Mouse (Mus musculus) kidney, postnatal 4 days (tissue): Measurements from ENCODE around the gene Supt5.
A peak's percentile ranks its signal among the peaks of the same experiment; 100 is the strongest.
"Not testable (repeated sequence)": the region's sequence is repeated elsewhere in the genome, so short reads cannot be mapped to it uniquely, and the experiment has no call there.

Experiments used
- DNase-seq, 2 experiments: peaks; one replicate each; pipeline ENCODE4 v3.0.0; 2021; ENCODE audit warnings: mixed read lengths in 2 of 2

Gene Supt5

DNA sequence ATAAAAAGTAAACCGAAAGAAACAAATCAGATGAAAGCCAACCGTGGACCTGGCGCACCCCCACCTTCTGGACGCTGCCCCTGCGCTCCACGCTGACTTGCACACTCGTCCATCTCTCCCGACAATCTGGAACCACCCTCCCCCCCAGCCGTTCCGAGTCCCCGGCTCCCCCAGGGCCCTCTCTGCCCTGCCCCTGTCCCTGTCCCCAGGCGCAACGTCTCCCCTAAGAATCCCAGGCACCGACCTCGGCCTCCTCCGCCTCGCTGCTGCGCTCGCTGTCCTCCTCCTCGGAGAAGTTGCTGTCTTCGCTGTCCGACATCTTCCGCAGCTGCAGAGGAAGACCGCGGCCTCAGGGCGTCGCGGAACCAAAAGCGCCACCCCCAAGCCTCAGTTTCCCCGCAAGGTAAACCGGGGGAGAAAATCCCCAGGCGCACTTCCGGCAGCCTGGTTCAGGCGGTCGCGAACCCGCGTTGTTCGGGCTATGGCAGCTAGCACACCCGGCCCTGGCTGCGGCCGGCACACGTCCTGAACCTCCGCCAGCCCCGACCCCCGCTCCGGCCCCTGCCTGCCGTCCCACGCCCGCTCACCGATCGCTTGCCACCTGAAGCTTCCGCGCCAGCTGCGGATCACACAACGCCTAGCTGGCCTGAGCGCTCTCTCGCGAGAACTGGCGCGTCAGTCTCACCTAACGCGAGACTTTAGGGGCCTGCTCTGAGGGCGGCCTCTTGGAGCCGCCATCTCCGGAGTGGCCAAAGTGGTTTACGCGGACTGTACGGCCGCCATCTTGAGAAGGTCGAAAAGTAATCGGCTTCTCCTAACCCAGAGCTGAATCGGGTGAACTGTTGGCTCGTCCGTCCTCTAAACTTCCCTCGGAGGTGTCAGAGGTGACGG is at the start of gene Supt5:
Gene Supt5, minus strand, starts transcription at position 639 of the 891 bp plus-strand sequence.
- DNase-seq, result peak; percentile 98 to 99

DNA sequence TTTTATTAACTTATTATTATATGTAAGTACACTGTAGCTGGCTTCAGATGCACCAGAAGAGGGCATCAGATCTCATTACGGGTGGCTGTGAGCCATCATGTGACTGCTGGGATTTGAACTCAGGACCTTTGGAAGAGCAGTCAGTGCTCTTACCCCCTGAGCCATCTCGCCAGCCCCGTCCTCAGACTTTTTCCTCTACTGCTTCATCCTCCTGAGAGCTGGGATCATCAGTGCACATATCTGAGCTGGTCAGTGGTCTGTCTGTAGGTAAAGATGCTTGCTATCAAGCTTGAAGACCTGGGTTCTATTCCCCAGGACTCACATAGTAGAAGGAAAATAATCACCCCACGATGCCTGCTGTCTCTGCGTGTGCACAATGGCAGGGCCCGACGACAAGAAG is 48.8 kb upstream of the Supt5 start:
- not testable (repeated sequence) for DNase-seq

DNA sequence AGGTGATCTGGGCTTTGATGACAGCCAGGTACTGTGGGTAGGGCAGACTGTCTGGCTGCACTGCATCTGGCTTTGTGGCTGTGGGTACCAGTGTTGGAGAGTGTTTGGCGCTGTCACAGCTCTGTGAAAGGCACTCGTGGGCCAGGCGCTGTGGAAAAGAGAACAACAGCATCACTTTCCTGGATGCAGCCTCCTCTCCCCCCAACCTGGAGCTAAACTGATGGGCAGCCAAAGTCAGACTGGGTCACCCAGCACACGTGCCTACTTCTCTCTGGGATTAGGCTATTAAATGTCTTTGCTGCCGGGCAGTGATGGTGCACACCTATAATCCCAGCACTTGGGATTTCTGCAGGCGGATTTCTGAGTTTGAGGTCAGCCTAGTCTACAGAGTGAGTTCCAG is 48.3 kb upstream of the Supt5 start:
- DNase-seq, result not testable (repeated sequence)

DNA sequence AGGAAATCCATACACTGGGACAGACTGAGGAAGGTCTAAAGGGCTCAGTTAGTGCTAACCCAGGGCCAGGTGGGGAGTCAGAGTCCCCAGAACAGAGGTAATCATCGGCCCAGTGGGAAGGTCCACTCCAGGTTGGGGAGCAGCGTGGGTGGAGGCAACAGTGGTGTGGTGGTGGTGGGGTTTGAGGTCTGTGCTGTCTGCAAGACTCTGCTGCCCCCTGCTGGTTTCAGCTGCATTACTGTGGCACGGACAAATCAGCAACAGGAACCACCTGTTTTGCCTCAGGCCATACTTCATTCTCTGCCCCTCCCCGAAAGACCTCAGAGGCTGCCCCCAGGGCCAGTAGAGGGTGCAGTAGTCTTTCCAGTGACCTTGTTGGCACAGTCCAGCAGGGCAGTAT is 47.9 kb upstream of the Supt5 start:
- DNase-seq, result peak; percentile 94 to 95

DNA sequence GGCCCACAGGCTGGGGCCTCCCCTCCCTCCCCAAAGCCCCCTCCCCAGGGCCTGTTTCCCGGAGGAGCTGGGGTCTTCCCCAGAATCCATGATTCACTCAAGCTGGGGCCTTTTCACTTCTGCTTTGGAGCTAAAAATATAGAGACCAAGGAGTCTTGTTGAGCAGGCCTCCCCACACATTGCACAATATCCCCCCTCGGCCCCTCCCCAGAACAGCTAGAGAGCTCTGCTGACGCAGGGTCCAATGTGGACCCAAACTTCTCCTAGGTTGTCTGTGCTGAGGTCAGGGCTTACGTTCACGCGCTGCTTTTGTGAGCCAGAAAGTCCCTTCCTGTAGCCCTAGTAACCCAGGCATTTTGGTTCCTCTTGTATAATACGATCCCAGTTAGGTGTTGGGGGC is 47.5 kb upstream of the Supt5 start:
- DNase-seq, result peak in 1 of 2 experiments; percentile 37

DNA sequence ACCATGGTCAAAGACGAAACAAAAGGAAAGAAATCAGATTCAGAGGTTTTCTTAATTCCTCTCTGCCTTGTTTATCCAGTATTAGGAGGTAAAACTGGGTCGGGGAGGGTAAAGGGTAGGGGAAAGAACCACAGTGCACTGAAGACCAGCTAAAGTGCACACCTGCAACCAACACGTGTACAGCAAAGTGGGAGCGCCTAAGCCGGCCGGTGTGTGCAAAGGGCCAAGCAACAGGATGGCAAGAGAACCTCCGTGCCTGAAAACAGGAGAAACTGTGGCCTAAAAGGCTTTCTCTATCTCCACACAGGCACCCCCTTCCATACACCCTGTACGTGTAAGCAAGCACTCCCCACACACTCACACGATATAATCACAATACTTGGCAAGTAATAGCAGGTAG is 46.6 kb upstream of the Supt5 start:
- no peak for DNase-seq

DNA sequence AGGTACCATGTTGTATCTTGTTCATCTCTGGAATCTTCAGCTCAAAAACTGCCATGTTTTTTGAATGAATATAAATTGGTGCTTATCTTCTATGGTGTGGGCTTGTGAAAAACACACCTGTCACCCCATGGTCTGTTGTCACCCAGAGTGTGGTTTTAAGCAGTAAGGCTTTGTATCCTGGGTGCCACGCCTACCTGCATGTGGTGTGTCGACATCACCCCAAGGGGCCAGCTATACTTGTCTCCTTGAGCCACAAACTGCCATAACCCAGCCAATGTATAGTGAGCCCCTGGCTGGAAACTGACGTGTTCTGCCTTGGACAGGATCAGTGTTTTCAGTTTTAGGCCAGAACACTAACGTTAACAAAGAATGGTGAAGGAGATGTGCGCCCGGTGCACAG is 45.6 kb upstream of the Supt5 start:
- no peak for DNase-seq

DNA sequence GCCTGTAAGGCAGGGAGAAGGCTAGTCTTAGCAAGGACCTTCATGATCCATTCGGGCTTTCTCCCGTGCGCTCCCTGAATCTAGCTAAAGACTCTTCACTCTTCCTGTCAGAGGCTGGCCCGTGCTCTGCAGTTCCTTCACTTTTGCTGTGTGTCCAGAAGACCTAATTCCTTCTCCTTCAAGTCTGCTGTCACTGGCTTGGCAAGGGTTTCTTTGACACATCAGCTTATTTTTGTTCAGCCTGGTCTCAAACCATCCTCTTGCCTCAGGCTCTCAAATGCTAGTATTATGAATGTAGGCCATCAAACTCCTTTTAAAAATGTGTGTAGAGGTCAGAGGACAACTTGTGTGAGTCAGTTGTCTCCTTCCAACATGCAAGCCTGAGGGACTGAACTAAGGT is 45.1 kb upstream of the Supt5 start:
- DNase-seq, result no peak

DNA sequence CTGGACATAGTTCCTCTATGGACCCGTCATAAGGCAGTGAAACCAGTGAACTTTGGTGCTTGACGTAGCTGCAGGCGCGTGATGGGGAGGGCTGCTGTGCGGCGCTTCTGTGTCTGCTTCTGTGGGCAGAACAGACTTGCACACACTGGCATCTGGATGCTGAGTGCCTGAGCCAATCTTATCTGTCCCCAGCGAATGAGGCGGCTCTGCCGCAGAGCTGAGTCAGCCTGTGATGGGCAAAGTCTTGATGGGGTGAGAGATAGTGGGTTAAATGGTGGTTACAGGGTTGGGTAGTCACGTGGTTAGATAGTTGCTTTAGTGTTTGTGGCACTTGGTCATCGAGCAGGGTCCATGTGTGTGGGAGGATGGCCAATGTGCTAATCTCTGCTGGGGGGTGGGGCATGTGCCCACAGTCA is 44.4 kb upstream of the Supt5 start:
- DNase-seq, result peak; percentile 38 to 63

DNA sequence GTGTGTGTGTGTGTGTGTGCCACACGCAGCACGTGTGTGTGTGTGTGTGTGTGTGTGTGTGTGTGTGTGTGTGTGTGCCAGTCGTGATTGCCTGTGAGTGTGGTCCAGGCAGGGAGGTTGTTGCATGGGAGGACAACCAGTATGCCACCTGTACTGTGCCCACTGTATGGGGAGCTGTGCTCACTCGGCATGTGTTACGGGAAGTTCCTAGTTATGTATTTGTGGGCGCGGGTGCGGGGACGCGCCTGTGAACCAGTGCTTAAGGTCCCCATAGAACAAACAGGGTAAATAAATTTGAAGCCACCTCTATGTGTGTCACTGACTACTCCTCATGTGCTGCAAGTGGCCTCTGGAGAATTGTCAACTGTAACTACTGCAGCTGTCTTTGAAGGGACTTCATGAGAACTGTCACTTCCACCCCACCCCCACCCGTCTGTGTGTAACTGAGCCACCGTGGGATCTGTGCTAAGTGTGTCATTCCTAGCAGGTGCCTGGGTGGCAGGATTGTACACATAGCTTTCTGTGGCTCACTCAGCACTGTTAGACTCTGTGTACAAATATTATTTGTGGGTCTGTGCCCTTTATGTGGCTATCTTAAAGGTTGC is 43.9 kb upstream of the Supt5 start:
- DNase-seq, result no peak

DNA sequence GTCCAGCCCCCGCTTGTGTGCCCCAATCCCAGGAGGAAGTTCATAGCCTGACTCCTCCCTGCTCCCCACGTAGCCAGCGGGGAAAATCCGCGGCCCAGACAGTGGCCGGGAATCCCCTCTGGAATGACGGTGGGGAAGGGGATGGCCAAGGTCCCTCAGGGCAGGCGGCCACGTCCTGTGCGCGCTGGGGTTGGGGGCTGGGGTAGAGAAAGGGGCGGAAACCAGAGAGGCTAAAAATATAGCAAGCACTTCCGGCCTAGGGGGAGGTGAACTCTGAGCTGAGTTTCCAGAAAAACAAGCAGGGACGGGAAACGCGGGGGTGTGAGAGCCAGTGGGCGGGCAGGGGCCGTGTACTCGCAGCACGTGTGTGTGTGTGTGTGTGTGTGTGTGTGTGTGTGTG is 43.4 kb upstream of the Supt5 start:
- peak; percentile 91 to 95 for DNase-seq

DNA sequence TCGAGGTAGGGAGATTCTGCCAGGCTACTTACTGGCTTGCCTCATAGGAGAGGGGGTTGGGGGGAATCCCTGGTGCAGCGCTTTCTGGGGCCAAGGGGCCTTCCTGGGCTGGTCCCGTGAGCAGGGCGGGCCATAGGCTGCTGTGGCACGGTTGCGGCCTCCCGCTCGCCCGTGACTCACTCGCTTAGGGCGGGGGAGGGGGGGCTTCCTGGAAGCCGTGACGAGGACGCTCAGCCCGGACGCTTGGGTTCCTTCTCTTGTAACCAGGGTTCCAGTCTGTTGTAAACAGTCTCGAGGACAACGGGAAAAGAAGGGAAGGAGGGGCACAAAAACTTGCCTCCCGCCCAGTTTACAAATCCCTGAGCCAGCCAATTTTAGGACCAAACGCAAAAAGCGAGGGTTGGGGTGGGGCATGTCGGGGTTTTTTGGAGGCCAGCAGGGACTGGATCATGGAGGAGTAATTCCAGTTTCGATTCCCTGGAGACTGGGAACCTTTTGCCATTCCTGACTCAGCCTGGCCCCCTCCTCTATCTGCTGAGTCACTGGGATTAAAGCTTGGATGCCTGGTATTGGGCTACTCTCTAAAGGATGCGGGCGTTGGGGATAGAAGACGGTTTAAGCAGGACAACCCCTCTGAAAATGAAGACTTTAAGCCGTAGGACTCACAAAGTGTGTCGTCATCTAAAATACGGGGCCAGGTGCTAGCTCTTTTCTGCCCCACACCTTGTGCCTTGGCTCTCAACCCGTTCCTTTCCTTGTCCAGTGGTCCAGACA is 42.7 kb upstream of the Supt5 start:
- peak; percentile 77 to 86 for DNase-seq

DNA sequence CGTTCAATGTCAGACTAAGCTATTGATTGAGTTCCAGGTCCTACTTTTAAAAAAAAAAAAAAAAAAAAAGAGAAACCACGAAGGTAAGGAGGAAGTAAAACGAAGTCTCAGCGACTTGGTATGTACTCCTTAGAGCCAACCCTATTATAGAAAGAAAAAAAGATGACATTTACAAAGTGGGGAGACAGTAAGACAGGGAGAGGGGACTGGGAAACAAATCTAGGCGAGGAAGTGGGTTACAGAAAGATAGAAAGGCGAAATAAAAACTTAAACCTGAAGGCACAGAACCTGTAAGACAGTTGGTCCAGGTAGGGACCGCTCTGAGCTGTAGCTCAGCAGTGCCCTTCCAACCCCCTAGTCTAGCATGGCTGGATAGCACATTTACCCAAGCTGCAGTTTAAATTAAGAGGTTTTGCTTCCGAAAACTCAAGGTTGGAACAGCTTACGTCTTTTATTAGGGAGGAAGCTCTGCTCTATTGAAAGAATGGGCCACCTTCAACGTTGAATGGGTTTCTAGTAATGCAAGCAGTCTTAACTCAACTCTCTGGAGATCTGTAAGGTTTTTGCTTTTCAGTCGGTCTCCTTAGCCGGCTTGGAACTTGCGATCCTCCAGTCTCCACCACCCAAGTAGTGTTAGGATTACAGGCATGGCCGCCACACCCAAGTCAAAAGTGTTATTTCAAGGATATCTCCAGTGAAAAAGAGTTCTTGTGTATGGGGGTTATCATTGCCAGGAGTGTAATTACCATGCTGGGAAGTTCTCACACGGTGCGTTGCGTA is 41.9 kb upstream of the Supt5 start, which contains the start of gene Zfp36:
Gene Zfp36, minus strand, starts transcription at position 17 of the 780 bp plus-strand sequence.
- DNase-seq, result no peak

DNA sequence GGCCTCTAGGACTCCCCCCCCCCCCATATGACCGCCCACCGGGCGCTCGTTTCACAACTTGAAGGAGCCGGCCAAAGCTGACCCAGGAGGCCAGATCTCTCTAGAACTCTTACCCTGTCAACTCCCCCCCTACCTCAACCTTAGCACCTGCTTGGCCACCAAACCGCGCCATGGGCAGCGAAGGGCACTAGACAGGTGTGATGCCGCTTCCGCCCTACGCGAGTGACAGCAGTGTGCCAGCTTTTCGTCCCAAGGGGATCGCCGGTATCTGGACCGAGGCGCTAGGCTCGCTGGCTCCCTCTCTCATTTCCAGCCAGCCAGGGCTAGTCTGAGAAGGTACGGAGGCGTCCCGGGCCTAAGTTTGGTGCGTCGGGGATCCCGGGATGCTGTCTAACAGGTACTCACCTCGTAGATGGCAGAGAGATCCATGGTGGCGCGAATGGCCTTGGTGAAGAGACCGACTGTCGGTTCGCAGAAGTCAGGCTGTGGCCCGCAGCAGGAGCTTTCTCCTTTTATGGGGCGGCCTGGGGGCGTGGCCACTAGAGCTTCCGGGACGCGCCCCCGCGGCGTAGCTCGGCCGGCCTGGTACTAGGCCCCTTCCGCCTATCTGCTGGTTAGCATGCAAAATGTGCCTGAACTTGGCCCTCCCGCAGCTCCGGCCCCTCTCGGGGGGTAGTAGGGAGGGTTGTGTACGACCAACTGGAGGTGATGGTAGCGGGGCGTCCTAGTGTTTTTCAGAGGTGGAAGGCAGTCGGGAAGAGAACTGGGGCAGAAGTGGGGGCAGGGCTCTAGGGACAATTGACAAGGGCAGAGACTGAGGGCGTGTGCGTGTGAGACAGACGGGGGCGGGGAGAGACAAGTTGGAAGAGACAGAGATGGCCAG is 40.5 kb upstream of the Supt5 start:
- peak; percentile 98 for DNase-seq

DNA sequence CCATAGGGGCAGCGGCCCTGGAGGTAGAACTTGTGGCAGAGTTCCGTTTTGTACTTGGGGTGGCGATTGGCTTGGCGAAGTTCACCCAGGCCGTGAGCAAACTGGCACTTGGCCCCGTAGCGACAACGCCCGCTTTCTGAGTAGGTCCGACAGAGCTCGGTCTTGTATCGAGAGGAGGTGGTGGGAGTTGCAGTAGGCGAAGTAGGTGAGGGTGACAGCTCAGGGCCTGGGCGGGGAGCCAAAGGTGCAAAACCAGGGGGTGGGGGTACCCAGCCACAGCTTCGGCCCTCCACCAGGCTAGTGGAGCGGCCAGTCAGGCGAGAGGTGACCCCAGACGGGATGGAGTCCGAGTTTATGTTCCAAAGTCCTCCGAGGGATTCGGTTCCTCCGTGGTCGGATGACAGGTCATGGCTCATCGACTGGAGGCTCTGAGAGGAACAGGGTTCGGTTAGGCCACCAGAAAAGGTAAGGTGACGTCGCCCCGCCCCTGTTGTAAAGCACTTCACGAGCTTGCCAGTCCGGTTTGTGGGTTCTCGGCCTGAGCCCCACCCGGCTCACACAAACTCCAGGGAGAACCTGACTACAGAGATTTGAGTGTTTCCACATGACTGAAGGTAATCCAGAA is 39.6 kb upstream of the Supt5 start:
- DNase-seq, result peak; percentile 69 to 82

DNA sequence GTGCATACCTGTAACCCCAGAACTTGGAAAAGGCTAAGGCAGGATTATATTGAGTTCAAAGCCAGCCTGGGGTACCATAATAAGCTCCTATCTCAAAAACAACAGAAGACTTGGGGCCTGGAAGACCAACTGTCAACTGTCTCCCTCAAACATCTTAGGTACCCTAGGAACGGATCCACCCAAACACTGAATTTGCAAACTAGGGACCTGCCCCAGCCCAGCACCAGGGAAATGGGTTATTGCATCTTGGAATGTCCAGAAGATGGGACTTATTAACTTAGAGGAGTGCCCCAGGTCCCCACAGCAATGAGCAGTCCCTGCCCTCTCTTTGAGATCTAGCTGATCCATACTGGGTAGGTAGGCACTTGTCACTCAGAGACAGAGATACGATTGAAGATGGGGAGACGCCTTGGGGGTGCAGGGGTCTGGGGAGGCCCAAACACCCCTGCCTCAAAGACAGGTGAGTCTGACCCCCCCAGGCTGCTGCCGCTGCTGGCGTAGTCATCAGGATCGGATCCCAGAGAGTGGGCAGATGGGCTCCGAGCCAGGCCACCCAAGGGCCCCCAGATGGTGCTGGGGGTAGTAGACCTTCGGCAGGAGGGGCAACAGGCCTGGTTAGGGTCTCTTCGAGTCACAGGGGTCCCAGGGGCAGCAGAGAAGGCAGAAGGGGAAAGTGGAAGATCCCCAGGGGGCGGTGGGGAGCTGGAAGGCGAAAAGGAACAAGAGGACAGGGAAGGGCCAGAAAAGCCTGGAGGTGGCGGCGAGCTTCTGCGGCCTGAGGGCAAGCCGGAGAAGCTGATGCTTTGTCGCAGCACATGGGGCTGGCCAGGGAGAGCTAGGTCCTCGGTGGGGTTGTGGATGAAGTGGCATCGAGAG is 38.9 kb upstream of the Supt5 start:
- DNase-seq, result peak; percentile 35 to 57

DNA sequence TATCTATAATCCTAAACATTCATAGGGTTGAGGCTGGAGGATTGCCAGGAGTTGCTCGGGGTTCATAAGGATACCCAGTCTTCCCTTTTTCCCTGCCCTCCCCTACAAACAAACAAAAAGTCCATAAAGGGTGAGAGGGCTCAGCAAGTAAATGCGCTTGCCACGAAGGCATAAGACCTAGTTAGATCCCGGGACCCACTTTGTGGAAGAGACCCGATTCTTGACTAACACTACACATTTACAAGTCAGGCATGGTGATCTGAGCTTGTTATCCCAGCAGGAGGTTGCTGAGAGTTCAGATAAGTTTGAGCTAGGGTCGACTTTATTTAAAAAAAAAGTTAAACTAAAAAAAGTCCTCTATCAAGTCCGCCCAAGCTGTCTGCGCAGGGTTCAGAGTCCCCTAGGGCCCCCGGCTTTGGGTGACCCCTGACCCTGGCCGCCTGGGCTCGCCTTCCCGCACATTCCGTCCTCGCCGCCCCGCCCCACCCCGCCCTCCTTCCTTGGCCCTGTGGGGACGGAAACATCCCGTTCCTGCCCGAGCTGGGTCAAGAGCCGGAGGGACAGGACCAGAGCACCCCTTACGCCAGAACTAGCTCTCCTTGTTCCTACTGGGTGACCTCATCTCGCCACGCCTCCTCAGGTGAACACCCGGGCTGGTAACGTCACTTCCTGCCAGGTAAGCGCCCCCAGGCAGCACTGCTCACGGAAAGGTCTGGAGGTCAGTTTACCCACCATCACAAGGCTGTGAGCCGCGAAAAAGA is 37.6 kb upstream of the Supt5 start:
- DNase-seq, result peak; percentile 83 to 89

DNA sequence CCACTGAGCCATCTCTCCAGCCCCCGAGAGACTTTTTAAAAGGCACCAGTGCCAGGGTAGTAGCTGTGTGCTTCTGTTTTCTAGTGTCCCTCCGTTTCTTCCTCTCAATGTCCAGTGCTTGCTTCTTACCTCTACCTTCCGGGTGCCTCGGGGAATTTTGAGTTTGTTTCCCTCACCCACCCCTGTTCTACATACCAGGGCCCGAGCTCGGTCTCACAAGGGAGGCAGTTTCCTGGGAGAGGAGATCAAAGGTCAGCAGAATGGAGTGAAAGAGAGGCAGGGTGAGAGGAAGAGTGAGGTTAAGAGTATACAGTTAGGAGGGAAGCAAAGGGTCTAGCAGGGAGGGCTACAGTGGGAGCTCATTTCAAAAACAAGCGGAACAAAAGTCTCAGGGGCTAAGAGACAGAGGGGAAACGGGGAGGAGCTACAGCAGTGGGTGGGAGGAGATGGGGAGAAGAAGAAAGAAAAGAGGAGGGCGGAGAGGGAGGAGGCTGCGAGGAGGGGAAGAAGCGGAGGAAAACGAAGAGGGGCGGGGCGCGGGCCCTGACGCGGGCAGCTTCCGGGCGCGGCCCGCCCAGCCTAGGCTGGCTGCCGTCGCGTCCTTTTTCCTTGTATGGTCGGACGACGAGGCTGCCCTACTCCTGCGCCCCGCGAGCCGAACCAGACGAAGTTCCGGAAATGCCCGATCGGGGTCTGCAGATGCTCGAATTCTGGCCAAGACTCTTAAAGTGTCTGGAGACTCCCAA is 36.8 kb upstream of the Supt5 start:
- peak; percentile 93 to 96 for DNase-seq
